Mouse (Mus musculus) duodenum, adult 2 months (tissue): ENCODE data around the gene Tctex1d4. TPM values are rescaled to one million over a fixed set of nuclear protein-coding genes. Genes with fewer than 3 reads are reported as not detected.

Experiments
- polyA plus RNA-seq: library from polyadenylated mRNA; depleted of rRNA; stranded (reverse); fragments of >200 nt; gene quantifications from 2 replicates; pipeline ENCODE4 v1.2.3, GENCODE M21; 2012; ENCODE audit warnings: low replicate concordance; rRNA removed

Gene Tctex1d4
- polyA plus RNA-seq: 0.62 and 0.82 TPM in 2 replicates

DNA sequence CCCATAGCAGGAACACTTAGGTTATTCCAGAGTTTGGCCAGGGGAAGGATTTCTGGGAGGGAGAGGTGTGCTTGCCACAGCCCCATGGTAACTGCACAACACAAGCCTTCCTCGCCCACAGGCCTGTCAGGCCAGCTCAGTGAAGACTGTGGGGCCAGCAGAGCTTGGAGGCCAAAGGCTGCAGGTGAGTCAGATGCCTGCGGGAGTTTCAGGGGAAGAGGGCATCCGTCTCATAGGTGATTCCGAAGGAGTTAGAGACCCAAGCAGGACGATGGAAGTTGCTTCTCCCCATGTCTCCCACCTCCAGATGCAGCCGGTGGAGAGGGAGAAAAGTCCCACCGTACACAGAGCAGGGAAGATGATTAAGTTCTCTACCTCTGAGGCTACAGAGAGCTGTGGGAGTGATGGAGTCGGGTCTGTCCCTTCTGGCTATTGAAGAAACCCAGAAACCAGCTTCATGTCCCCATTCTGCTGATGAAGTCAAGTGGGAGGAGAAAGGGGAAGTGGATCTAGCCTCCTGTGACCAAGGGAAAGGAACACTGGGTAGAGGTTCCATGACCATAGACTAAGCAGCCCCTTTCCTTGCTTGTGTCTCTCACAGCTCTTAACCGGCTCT lies at the start of gene Tctex1d4:
Gene Tctex1d4, plus strand, starts transcription at position 120 of the 616 bp plus-strand sequence.

DNA sequence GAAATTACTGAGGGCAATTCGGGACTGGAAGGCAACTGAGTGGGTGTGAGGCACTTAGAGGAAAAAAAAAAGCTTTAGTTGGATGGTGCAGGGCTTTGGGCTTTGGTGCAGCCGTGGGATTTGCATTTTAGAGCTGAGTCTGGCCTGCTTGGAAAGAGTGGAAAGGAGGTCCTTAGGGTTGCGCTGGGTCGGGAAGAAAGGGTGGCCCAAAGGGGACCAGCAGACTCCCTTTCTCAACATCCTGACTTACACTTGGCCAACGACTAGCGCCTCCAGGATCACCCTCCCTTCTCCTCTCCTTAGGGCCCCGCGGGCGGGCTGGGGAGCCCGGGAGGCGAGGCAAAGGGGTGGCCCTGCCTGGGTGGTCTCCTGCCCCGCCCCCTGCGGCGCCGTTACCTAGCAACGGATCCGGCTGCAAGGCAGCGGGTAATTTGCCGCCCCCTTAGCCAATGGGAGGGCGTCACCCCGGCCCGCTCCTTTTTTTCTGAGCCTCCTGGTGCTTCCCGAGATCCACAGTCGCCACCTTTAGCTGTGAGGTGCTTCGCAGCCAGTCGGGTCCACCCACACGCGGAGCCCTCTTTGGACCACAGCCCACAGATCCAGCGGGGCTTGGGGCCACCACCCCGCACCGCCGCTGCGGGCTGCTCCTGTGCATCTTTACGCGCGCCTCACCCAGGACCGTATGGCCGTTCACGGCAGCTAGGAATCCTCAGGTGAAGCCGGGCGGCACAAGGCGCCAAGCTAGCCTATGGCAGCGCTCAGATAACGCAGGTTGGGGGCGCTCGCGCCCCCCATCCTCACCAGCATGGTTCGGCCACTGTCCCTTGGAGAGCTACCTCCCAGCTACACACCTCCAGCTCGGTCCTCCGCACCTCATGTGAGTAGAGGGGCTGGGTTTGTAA lies 30.8 kb upstream of the Tctex1d4 start, which contains the start of gene Ptch2:
Gene Ptch2, plus strand, starts transcription at position 525 of the 902 bp plus-strand sequence.

DNA sequence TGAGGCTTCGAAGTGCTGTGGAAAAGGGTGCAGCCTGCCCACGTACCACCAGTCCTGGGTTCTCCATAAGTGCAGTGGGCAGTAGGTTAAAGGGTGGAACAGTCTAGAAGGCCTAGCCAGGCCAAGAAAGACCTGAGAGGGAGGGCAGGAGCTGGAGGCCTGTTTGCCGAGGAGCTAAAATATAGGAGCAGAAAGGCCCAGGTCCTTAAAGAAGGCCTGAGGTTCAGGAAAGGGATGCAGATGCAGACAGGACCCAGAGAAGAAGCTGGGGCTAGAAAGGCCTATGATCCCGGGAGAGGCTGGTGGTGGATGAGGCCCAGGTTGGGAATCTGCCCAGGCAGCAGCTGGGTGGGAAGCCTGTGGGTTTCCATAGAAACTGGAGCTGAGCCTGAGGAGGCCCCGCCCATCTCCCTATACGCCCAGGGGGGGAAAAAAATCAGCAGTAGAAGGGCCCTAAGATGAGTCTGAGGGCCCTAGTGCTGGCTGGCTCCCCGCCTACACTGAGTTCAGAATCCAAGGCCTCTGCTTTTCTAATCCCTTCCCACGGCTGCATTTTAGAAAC lies 1.2 kb upstream of the Tctex1d4 start, which contains the start of gene Btbd19:
Gene Btbd19, minus strand, starts transcription at position 378 of the 562 bp plus-strand sequence.

DNA sequence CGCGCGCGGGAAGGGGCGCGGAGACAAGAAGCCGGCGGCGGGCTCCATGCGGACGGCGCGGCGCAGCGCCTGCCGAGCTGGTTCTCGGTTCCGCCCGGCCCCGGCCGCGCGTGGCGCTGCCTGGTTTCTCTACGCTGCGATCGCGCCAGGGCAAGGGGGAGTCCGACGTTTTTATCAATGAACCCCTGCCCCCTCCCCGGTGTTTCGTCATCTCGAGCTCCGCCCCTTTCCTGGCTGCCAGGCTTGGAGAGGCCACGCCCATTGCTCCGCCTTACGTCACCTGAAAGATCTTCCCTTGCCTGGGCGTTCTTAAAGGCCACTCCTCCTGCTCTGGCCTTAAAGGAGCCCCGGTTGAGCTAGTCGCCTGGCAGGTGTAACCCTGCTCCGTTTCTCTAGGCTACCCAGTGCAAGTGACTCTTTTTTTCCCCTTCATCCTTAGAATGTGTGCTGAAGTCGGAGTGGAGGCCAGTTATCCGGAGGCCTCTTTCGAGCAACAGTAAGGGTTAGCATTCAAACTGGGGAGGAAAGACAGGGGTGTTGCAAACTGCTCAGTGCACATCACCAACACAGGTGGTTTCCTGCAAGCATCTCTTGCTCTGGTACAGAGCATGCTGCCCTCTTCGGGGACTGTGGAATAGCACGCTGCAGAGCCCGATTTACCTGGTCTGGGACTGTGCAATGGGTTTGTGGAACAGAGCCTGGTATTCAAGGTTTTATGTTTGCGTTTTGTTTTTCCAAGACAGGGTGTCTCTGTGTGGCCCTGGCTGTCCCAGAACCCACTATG lies 7.4 kb downstream of the Tctex1d4 start, which contains the start of gene Plk3:
Gene Plk3, minus strand, starts transcription at position 147 of the 784 bp plus-strand sequence.

DNA sequence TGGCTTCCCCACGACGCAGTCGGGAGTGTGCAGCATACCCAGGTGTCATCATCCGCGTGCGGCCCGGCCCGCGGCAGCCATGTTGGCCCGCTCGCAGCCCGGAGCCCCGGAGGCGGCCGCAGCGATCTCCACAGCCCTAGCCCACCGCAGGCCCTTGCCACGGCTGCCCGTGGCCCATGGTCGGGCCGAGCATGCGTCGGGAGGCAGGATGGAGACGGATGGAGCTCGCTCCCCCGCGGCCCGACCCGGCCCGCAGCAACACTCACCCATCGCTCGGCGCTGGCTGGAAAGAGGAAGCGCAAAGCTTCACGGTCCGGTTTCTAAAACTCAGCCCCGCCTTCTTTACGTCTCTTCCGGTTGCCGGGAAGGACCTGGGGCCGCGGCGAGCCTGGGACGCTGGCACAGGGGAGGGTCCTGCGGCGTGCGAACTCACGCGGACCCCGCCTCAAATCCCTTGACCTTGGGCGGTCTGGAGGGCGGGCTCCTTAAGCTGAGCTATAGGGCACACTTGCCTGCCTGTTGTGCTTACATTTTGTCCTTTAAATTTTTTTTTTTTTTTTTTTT lies 29.3 kb downstream of the Tctex1d4 start, which contains the start of gene Rps8:
Gene Rps8, minus strand, starts transcription at position 452 of the 564 bp plus-strand sequence.

Other genes with a start within 250 kb of the Tctex1d4 start
- 6.3 and 9.9 TPM in 2 replicates for gene Zswim5, start 249.4 kb upstream of the Tctex1d4 start, polyA plus RNA-seq
- 24.4 and 29.2 TPM in 2 replicates for gene Urod, start 132.4 kb upstream of the Tctex1d4 start, polyA plus RNA-seq
- 232 and 236 TPM in 2 replicates for gene Hectd3, start 131.5 kb upstream of the Tctex1d4 start, polyA plus RNA-seq
- gene Eif2b3, start 107.4 kb upstream of the Tctex1d4 start, polyA plus RNA-seq: 0.50 and 0.83 TPM in 2 replicates
- gene Ptch2, start 30.7 kb upstream of the Tctex1d4 start, polyA plus RNA-seq: 3.8 and 4.3 TPM in 2 replicates
- 3.5 and 4.0 TPM in 2 replicates for gene Btbd19, start 1.1 kb upstream of the Tctex1d4 start, polyA plus RNA-seq
- 20.8 and 33.5 TPM in 2 replicates for gene Plk3, start 7.2 kb downstream of the Tctex1d4 start, polyA plus RNA-seq
- gene Rps8, start 29.4 kb downstream of the Tctex1d4 start, polyA plus RNA-seq: 133 and 199 TPM in 2 replicates
- gene Kif2c, start 55.8 kb downstream of the Tctex1d4 start, polyA plus RNA-seq: 1.1 and 2.2 TPM in 2 replicates
- 22.6 and 33.8 TPM in 2 replicates for gene Tmem53, start 125.2 kb downstream of the Tctex1d4 start, polyA plus RNA-seq
- 0.06 TPM in 1 of 2 replicates, not detected in the other for gene Armh1, start 125.3 kb downstream of the Tctex1d4 start, polyA plus RNA-seq